ENCODE assay signal across 32 mouse cellular contexts in genomic region chr8:47568098-47568497, GRCm38 (mm10). TPM values are rescaled to one million over a fixed set of nuclear protein-coding genes. Genes with fewer than 3 reads are reported as not detected.
A peak's percentile ranks its signal among the peaks of the same experiment; 100 is the strongest.
DNase-seq lines count a peak whose midpoint lies in the region; ATAC-seq and TF ChIP-seq lines count a peak whose summit lies in the region.
"Had no signal": no experiment of that assay in that cellular context is flagged by ENCODE, and none has a peak within 500 bp of the region (broad histone marks: within the 10 kb centered on the region; RNA-seq: fewer than 3 reads in every experiment).

No protein-coding gene starts in this region.

- no peak overlapping the region for H3K4me2 ChIP-seq in lung, embryonic 14.5 days
- H3K4me2 ChIP-seq: embryonic facial prominence, embryonic 12.5 days; forebrain, embryonic 12.5 days; forebrain, embryonic 15.5 days; heart, embryonic 13.5 days; hindbrain, embryonic 14.5 days had no signal

- H3K27me3 ChIP-seq in lung, embryonic 14.5 days (ENCODE audit: insufficient read depth, low read length), result no peaks in the 10 kb centered on the region
- H3K27me3 ChIP-seq: CH12.LX; embryonic facial prominence, embryonic 12.5 days; forebrain, embryonic 12.5 days; forebrain, embryonic 15.5 days; heart, embryonic 13.5 days; Patski had no signal

- DNase-seq in frontal cortex, postnatal 25 days (ENCODE audit: low spot score in 2 of 2), result no peak
- peak; percentile 44 for DNase-seq in lung, embryonic 14.5 days
- DNase-seq in lung, adult 2 months, result no peak
- DNase-seq in brain, adult 2 months (ENCODE audit: low read depth, low spot score), result peak; percentile 20
- DNase-seq in adrenal gland, adult 18-20 months (ENCODE audit: low spot score in 2 of 2), result no peak
- DNase-seq: adrenal gland, adult 2 months; adrenal gland, postnatal 14 days; B cell, adult 2 months; cerebellum, adult 11-12 months; cerebellum, adult 8-10 months; cerebellum, postnatal 10 days; cerebellum, postnatal 36 days; embryo, embryonic 11 days; gastrocnemius, adult 2 months; gastrocnemius, postnatal 14 days; heart, adult 18-20 months; heart, postnatal 14 days; heart, postnatal 4 days had no signal

- H3K4me1 ChIP-seq in lung, embryonic 14.5 days (ENCODE audit: insufficient read depth), result no peaks in the 10 kb centered on the region
- no peaks in the 10 kb centered on the region for H3K4me1 ChIP-seq in lung, adult 2 months (ENCODE audit: control insufficient read depth, insufficient read depth, low read length)
- H3K4me1 ChIP-seq: embryonic facial prominence, embryonic 12.5 days; forebrain, embryonic 12.5 days; forebrain, embryonic 15.5 days; heart, embryonic 10.5 days; heart, embryonic 13.5 days had no signal

- whole genome bisulfite sequencing in lung, embryonic 14.5 days, result 65% methylated on average over 5 of the region's 5 CpGs
- WGBS in lung, adult 2 months, result 57% methylated on average over 5 of the region's 5 CpGs

- H3K36me3 ChIP-seq in lung, embryonic 14.5 days (ENCODE audit: insufficient read depth), result no peaks in the 10 kb centered on the region
- H3K36me3 ChIP-seq: embryonic facial prominence, embryonic 12.5 days; forebrain, embryonic 12.5 days; forebrain, embryonic 15.5 days; G1E; heart, embryonic 10.5 days; heart, embryonic 13.5 days had no signal

- TF ChIP-seq POLR2A in lung, adult 2 months (IDR thresholded peaks at IDR 0.05; ENCODE audit: borderline replicate concordance, extremely low read depth, low read depth, low read length), result no peak

- no peaks in the 10 kb centered on the region for H3K9me3 ChIP-seq in lung, embryonic 14.5 days (ENCODE audit: low read depth, low read length)
- H3K9me3 ChIP-seq: embryonic facial prominence, embryonic 12.5 days; forebrain, embryonic 12.5 days; forebrain, embryonic 15.5 days; G1E; heart, embryonic 10.5 days; heart, embryonic 13.5 days had no signal

- H3K27ac ChIP-seq in lung, embryonic 14.5 days (ENCODE audit: low read depth), result no peak overlapping the region
- H3K27ac ChIP-seq: embryonic facial prominence, embryonic 12.5 days; forebrain, embryonic 12.5 days; forebrain, embryonic 15.5 days; gastrocnemius, adult 2 months; heart, embryonic 10.5 days; heart, embryonic 13.5 days; hindbrain, embryonic 14.5 days; hindbrain, postnatal 0 days had no signal

- no peak overlapping the region for H3K9ac ChIP-seq in lung, embryonic 14.5 days
- H3K9ac ChIP-seq: embryonic facial prominence, embryonic 12.5 days; forebrain, embryonic 12.5 days; forebrain, embryonic 15.5 days; heart, embryonic 13.5 days; hindbrain, embryonic 14.5 days had no signal

- no peak for TF ChIP-seq CTCF in lung, embryonic 14.5 days (IDR thresholded peaks at IDR 0.05; ENCODE audit: low read depth)
- TF ChIP-seq CTCF in lung, adult 2 months (IDR thresholded peaks at IDR 0.05; ENCODE audit: insufficient read depth, low read length), result no peak

- H3K4me3 ChIP-seq in lung, embryonic 14.5 days (ENCODE audit: low read depth, low read length), result no peak overlapping the region
- no peak overlapping the region for H3K4me3 ChIP-seq in lung, adult 2 months (replicated peaks; ENCODE audit: extremely low read depth, low read depth, low read length)
- H3K4me3 ChIP-seq: embryonic facial prominence, embryonic 12.5 days; erythroblast, embryonic 14.5 days; forebrain, embryonic 12.5 days; forebrain, embryonic 15.5 days; gastrocnemius, adult 2 months; heart, embryonic 10.5 days; heart, embryonic 13.5 days had no signal

- ATAC-seq in frontal cortex, adult (ENCODE audit: low TSS enrichment), result peak; percentile 9; the same call in 1 of the 2 replicates
- ATAC-seq in lung, embryonic 14.5 days (ENCODE audit: insufficient read depth), result no peak
- ATAC-seq: forebrain, embryonic 15.5 days; hindbrain, postnatal 0 days; inflammation-experienced regulatory T-cells, adult 6 months; intestine, embryonic 16.5 days; Patski had no signal

RNA-seq across cellular contexts. Expression of gene Rwdd4a, which starts 34.6 kb away (rescaled TPM):
- 45.0 and 46.1 TPM in 2 replicates for polyA plus RNA-seq in lung, embryonic 14.5 days (2014; fragmentation: Nextera tagmentation; extraction: Ambion mirVana)
- polyA plus RNA-seq in lung, adult 2 months (2012; rRNA removed), result 12.1 and 12.3 TPM in 2 replicates
- total RNA-seq in adrenal gland, adult 18-20 months (2021), result 10 to 100 TPM; 54.0 to 56.6 TPM

RNA-seq across cellular contexts. Expression of gene Trappc11, which starts 34.8 kb away (rescaled TPM):
- 28.9 and 31.1 TPM in 2 replicates for polyA plus RNA-seq in lung, embryonic 14.5 days (2014; fragmentation: Nextera tagmentation; extraction: Ambion mirVana)
- 18.4 and 22.0 TPM in 2 replicates for polyA plus RNA-seq in lung, adult 2 months (2012; rRNA removed)
- total RNA-seq in adrenal gland, adult 18-20 months (2021), result 10 to 100 TPM; 31.7 to 40.1 TPM

Comparison
In these comparisons a context has a peak if more than half of its experiments do, and no peak if none do; other contexts are left out.
1. DNase-seq: peak in lung, embryonic 14.5 days (single experiment) and brain, adult 2 months (single experiment); none in frontal cortex, postnatal 25 days (0 of 2), lung, adult 2 months (single experiment) and adrenal gland, adult 18-20 months (0 of 2).